Mouse (Mus musculus): ENCODE results near the gene Tnfrsf1a.
"Not testable (repeated sequence)": the region's sequence is repeated elsewhere in the genome, so short reads cannot be mapped to it uniquely, and the experiment has no call there.

The Tnfrsf1a gene

DNA sequence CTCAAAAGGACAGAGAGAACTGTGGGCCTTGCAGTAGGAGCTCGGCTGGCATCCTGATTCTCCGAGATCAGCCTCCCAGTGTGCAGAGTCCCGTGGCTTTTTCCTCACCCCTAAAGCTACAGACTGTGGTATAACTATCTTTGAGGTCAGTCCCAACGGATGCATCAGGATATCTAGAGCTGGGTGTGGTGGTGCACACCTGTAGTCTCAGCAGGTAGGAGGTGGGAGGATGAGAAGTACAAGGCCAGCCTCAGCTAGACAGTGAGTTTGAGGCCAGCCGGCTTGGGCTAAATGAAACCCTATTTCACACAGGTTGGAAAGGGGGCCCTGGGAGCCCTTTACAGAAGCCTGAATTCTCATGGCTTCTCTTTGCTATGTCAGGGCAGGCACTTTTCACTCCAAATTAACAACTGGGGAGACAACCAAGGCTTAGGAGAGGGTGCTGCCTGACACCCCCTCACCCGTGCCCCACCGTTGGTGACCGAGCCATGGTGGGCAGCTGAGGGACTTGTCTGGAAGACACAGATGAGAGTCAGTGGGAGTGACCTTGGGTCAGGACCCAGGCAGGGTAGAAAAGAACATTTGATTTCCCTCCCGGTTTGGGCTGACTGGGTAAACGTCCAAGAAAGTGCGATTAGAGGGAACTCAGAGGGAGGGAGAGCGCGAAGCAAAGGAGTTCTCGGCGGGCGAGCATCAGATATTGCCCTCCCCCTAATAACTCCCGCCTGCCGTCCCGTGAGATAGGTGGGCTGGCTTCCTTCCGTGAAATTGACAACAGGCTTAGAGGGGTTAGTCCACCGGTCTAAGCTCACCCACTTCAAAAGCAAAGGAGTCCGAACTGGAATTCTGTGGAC, at the start of gene Tnfrsf1a:
Gene Tnfrsf1a, plus strand, starts transcription at position 642 of the 854 bp plus-strand sequence.
- no peak for DNase-seq (ENCODE audit: low spot score in 2 of 2)

DNA sequence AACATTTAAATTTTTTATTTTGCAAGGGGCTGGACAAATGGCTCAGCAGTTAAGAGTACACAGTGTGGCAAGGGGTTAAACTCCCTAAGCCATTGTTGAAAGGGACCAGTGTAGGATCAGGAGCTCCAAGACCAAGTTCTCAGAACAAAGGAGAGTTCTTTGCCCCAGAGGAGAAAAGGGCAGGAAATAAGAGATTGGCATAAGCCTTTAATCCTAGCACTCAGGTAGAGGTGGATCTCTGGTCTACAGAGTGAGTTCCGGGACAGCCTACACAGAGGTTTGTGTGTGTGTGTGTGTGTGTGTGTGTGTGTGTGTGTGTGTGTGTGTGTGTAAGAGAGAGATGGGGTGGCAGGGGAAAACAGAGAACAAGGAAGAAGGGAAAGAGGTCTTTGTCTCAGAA, 48.2 kb upstream of the Tnfrsf1a start:
- DNase-seq (ENCODE audit: low spot score in 2 of 2), result no peak

DNA sequence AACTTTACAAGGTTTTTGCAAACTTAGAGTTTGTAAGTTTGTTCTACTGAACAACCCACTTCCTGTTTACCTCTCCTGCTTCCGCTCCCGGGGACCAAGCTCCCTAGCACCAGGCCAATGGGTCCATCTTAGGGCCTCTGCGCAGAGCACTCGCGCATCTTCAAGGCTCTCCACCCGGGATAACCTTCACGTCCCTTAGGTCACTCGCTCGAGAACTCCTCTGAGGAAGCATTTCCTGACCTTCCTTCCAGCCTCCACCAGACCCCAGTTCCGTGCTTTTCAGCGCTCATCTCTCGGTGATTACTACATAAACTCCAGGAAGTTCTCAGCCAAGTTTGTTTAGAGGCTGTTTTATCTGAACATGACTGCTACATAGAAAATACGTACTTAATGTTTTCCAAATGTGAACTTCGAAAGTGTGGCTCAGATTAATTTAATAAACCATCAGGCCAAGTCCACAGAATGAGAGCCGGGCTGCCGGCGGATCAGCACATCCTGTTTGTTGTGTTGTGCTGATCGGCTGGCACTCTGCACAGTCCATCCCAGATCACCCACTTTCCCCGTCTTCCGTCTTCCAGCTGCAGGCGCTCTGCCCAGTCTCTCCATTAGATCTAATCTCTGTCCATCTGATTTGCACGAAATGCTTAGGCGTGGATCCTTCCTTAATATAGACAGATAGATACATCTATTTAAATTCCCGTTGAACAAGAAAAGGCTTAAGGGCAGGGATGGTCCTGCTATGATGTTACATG, 46.8 kb upstream of the Tnfrsf1a start:
- no peak for DNase-seq (ENCODE audit: low spot score in 2 of 2)

DNA sequence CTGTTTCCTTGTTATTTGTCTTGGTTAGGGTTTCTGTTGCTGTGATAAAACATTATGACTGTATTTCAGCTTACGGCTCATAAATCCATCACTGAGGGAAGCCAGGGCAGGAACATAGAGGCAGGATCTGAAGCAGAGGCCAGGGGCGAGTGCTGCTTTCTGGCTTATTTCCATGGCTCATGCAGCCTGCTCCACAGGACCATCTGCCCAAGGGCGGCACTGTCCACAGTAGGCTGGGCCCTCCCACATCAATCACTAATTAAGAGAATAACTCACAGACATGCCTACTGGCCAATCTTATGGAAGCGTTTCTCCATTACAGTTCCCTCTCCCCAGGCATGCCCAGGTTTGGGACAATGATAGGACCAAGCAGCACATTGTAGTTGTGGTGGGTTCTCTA, 45.9 kb upstream of the Tnfrsf1a start:
- no peak for DNase-seq (ENCODE audit: low spot score in 2 of 2)

DNA sequence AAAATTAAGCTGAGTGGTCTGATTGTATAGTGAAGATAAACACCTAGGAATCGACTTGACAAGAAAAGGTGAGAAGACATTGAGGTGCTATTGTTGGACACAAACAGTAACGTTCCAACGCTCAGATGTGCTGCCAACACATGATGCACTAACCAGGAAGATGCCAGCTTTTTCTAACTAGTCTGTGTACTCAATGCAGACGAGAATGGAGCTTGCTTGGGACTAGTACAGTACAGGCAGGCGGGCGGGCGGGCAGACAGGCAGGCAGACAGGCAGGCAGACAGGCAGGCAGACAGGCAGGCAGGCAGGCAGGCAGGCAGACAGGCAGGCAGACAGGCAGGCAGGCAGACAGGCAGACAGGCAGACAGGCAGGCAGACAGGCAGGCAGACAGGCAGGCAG, 44.8 kb upstream of the Tnfrsf1a start:
- not testable (repeated sequence) for DNase-seq (ENCODE audit: low spot score in 2 of 2)

DNA sequence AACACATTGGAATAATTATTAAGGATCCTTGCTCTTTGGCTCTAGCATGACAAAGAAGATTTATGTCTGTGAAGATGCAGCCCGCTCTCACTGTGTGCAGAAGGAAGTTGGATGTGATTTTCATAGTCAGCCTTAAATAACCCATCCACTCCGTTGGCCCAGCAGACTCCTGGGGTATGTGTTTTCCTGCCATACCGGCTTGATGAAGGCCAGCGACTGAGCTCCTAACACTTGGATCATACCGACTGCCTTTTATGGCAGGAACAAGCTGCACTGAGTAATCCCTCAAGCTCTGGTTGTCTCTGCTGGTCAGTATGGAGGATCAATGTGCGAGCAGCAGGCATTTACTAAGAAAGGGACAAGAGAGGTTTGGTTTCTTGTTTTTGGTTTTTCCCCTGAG, 43.7 kb upstream of the Tnfrsf1a start:
- DNase-seq (ENCODE audit: low spot score in 2 of 2), result no peak

DNA sequence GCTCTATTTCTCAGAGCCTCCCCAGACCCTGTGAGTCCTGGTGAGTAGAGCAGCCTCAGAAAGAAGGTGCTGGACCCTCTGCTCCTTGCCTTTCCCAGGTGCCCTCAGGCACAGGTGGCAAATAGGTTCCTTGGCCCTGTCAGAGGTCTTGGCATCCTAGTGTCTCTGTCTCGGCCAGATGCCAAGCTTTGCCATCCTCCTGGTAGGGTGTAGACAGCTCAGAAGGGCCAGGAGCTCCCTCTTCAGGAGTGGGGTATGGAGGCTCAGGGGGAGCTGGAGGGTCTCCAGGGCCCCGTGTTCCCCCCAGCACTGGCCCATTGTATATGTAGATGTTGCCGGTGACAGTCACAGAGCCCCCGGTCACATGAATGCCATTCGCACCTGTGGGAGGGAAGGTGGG, 42.1 kb upstream of the Tnfrsf1a start:
- DNase-seq (ENCODE audit: low spot score in 2 of 2), result no peak

DNA sequence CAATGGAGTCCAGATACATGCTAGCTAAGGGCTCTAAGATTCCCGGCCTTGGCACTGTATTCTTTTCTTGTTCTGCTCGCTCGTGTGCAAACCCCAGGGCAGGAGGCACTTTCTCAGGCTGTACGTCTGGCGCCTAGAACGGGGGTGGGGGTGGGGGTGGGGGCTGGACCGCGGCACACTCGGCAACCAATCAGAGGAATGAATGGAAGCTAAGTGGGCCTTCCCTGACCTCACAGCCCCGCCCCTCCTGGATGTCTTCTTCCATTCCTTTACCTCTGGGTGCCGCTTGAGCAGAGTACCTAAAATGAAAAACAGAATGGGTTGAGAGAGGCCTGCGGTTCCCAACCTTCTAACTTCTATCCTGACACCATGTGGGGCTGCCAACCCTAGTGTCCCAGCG, 40.2 kb upstream of the Tnfrsf1a start:
- DNase-seq (ENCODE audit: low spot score in 2 of 2), result no peak

DNA sequence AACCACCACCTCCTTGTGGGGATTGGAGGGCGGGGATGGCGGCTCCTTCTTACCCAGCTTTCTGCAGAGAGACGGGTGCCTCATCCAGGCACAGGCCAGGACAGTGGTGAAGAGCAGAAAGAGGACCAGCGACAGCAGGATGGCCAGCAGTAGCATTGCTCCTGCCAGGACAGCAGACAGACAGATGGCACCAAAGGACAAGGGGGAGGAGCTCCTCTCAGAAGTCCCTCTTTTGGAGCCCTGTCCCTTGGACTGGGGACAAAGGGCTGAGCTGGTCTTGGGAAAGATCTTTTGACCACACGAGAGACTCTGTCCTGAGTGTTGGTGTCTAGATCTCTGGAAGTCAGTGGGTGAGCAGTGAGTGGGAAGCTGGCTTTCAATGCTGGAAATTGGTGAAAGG, 39.8 kb upstream of the Tnfrsf1a start:
- no peak for DNase-seq (ENCODE audit: low spot score in 2 of 2)

DNA sequence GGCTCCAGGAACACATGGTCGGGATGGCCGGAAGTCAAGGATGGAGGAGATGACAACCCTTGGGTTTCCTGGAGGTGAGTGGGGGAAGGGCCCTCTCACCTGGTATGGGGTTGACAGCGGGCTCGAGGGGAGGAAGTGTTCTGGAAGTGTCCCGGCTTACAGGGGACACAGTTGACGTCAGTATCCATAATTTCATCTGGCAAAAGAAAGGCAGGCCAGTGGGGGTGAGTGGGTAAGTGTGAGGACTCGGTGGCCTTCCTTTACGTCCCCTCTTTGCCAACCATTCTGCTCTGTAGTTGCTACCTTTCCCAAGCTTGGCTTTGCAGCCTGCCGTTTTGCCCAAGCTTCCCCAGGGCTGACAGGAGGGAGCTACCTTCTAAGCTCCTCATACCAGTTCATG, 37.0 kb upstream of the Tnfrsf1a start:
- no peak for DNase-seq (ENCODE audit: low spot score in 2 of 2)

DNA sequence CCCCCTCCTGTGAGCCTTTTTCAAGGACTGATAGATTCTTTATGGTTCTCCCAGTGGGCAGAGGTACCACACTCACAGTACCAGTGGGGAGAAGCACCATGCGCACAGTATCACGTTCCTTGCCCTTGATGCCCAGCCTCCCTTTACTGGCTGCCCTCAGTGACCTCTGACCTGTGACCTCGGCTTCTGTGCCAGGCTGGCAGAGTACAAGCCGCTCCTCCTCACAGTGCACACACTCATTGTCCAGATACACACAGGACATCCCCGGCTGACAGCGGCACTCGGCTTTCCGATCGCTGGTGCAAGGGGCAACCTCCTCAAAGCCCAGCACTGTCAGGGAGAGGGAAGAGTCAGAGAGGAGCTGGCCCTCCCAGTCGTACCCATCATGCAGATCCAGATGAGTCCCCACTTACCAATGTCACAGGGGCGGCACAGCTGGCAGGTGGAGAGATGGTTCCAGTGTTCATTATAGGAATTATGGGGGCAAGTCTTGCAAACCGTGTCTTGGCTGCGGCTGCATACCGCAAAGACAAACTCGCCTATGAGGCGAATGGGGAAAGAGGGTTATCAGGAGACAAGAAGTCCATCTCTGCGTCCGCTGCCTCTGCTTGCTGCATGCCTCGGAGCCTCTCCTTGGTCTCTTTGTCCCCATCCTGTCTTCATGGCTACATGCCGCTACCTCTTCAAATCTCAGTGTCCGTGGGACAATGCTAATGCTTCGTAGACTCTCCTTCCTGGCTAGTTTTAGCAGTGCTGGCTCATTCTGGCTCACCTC, 36.4 kb upstream of the Tnfrsf1a start:
- DNase-seq (ENCODE audit: low spot score in 2 of 2), result no peak

DNA sequence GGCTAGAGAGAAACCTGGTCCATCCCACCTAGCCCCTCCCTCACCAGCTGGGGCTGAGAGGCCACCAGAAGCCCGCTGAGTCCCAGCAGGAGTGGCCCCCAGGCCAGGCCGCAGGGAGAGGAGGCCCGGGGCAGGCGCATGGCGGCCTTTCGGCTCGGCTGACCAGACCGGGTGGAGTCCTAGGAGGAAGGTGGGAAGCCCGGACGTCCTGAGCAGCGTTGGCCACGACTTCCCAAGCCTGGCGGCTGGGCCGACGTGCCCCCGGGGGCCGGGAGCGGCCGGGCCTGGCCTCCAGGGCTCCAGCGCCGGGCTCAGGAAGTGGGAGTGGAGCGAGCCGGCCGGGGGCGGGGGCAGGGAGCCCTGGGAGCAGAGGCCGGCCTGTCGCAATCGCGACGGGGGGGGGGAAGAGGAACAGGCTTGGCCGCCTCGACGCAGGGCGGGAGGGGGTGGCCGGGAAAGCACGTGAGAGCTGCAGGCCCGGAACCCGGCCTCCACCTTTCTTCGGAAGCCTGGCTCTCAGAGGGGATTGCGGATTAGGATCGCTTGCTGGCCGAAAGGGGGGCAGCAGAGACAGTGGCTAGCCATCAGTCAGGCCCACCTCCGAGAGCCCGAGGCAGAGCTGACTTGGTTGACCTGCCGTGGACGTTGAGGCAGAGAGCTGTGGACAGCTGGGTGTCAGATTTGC, 35.5 kb upstream of the Tnfrsf1a start, which contains the start of gene Ltbr:
Gene Ltbr, minus strand, starts transcription at position 340 of the 685 bp plus-strand sequence.
- DNase-seq (ENCODE audit: low spot score in 2 of 2), result peak in 1 of 2 experiments; percentile 8

DNA sequence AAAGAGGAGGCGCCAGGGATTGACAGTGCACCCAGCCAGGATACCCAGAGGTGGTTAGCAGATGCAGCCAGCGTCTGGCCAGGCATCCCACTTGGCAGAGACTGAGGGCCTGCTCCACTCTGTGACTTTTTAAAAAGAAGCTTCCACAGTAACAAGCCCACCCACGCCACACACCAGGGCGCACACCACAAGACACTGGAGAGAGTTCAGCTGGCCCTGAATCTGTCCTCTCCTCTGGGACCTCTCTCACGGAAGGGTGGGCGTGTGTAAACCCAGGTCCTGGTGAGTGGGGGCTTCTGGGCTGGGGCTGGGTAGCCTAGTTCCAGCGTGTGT, 35.0 kb upstream of the Tnfrsf1a start:
- no peak for DNase-seq (ENCODE audit: low spot score in 2 of 2)

DNA sequence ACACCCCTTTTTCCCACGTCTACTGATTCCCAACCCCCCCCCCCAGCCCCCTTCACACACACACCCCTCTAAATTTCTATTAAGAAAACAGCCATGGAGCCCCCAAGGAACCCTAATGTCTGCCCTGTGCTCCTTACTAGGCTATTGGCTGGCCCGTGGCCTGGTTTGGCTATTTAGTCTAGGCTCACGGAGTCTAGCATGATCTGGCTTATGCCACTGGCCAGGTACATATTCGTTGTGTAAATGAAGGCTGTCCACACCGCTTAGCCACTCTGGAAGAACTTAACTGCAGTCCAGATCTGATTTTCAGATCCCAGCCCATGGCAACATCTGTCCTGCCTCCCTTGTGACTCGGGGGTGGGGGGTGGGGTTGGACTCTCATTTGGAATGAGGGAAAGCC, 34.4 kb upstream of the Tnfrsf1a start:
- no peak for DNase-seq (ENCODE audit: low spot score in 2 of 2)

DNA sequence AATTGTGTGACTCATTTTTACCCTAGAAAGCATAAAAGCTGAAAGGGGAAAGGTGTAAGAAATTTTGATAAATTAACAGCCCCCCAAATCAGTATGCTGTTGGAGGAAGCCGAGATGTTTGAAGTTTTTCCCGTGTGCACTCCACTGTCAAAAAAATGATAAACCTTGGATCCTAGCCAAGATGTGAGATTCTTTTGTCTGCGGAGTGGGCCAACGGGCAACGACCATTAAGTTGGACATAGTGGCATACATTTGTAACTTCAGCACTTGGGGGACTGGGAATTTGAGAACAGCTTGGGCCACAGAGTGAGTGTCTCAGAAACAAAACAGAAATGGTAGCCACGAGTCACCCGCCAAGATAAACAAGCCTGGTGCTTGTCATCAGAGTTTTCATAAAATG, 32.1 kb upstream of the Tnfrsf1a start:
- DNase-seq (ENCODE audit: low spot score in 2 of 2), result no peak

DNA sequence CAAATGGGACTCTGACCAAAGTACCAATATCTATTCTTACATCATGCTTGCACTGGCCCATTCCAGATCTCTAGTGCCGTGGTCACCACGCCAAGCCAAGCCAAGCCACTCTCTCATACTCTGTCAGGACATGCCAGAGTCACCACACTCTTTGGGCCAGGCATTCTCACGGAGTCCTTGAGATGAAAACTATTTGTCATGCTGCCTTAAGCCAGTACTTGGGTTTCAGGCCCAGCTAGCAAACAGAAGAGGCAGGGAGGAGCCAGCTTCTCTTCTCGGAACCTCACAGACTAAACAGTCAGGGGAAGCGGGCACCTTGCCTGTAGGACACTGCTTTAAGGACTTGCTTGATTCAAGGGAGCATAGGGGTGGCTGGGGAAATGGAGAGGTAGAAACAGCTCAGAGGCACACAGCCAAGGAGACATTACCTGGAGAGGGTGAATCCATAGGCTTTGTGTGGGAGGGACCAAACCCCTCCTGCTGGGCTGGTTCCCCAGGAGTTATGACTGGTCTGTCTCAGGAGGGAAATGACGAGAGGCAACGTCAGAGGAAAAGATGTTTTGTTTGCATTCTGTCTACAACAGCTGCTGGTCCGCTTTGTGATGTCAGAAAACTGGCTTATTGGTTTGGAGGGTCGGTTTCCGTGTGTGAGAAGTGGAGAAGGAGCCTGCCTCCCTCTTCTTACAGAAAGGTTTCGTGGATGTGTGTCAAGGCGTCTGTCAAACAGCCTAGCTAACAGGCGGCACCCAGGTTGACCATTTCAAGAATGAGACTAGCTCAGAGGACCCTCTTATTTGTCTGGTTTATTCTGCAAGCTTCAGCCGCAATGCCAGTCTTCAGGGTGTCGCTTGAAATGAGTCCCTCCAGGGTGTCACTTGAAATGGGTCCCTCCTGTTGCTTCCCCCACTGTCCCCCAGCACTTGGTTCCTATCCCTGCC, 29.9 kb upstream of the Tnfrsf1a start:
- no peak for DNase-seq (ENCODE audit: low spot score in 2 of 2)

DNA sequence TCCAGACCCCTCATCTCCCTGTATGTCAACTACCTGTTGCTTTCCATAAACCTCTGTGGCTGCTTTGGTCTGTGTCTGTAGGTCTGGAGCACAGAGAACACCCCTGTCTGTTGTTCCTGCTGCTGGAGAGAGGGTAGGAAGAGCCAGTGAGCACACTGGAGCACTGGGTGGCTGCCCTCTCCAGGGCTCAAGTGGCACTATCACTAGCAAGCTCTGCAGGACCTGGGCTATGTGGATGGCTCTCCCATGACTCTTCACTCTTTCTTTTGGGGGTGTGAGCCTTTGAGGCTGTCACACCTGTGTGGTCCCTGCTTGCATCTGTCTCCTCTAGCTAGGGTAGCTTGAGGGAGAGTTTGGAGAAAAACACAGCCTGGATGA, 29.3 kb upstream of the Tnfrsf1a start:
- DNase-seq (ENCODE audit: low spot score in 2 of 2), result no peak

DNA sequence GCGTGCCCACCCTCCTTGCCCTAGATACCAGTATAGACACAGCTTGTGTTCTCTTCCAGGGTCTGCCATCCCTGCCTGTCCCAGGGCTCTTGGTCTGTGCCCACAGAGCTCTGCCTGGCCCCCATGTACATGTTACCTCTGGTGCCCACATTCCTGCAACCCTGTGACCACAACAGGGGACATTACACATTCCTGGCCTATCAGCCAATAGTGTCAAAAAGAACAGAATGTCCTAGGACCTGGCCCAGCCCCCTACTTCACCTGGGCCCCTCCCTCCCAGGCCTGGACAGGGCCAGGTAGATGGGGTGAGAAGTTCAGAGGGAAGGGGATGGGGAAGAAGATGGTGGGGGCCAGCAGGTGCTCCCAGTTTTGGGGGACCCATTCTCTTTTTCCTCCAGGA, 28.8 kb upstream of the Tnfrsf1a start, which contains the start of gene Scnn1a:
Gene Scnn1a, plus strand, starts transcription at position 337 of the 400 bp plus-strand sequence.
- no peak for DNase-seq (ENCODE audit: low spot score in 2 of 2)

DNA sequence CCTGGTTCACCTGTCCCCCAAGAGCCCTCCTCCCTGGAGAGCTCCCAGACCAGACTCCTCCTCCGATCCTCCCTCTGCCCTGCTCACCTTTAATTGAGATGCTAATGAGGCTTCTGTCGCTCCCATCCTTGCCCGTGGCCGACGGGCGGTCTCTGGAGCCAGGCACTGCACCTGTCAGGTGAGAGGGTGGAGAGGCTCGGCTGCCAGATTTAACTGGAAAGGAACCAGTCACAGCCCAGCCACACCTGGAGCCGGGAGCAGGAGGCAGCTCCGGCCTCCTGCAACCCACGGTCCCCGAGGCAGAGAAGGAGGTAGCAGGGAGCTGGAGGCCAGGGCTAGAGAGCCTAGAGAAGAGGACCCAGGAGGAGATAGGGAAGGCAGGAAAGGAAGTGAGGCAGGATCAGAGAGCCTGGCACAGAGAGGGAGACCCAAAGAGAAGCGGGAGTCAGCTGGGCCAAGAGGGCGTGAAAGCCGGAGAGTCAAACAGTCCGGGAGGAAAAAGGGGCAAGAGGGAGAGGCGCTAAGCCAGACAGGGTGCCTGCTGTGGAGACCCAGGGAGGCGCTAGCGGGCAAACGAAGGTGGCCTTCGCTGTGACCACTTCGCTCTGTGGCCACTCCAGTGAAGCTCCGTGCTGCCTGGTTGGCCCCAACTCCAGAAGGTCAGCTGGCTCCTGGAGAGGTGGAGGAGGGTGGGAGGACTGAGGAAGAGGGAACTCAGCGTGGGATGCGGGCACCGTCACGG, 27.9 kb upstream of the Tnfrsf1a start:
- DNase-seq (ENCODE audit: low spot score in 2 of 2), result no peak

DNA sequence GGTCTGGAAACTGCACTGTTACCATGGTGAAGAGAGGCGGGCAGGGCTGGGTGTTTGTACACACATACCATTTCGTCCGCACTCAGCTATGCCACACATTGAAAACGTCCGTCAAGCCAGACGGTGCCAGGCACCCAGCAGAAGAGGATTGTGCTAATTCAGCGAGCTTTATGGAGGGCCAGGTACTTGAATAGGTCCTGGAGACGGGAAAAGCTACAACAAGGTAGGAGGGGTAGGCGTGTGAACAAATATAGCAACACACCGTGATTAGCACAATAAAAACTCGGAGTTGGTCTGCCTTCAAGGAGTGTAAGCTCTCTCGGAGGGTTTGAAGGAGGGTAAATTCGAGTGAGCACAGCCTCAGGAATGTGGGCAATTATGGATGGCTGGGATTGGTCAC, 26.4 kb upstream of the Tnfrsf1a start:
- DNase-seq (ENCODE audit: low spot score in 2 of 2), result no peak
